Mouse (Mus musculus) CH12.LX (cell line): Measurements from ENCODE around the gene Atxn2l.

Experiments
- BHLHE40 ChIP-seq: IDR thresholded peaks from 2 replicates; pipeline ENCODE4 v1.6.1; 2011; ENCODE audit warnings: mild to moderate bottlenecking, low read depth, low read length, improper control_type of control experiment
- CTCF ChIP-seq, 2 experiments: IDR thresholded peaks in 1 of 2; conservative IDR thresholded peaks in 1 of 2; 2 replicates each; pipeline ENCODE4 v1.5.1; 2011 to 2012; ENCODE audit warnings: low read depth in 2 of 2, low read length in 2 of 2, improper control_type of control experiment in 1 of 2, inconsistent platforms in 1 of 2, mild to moderate bottlenecking in 1 of 2, moderate library complexity in 1 of 2
- MEF2A ChIP-seq: IDR thresholded peaks from 2 replicates; pipeline ENCODE4 v1.6.1; 2014; ENCODE audit warnings: low read depth, mild to moderate bottlenecking, inconsistent platforms, low read length, improper control_type of control experiment, borderline replicate concordance
- POLR2AphosphoS2 ChIP-seq: IDR thresholded peaks from 2 replicates; pipeline ENCODE4 v1.6.1; 2011; ENCODE audit warnings: low read depth, low read length, improper control_type of control experiment

DNA sequence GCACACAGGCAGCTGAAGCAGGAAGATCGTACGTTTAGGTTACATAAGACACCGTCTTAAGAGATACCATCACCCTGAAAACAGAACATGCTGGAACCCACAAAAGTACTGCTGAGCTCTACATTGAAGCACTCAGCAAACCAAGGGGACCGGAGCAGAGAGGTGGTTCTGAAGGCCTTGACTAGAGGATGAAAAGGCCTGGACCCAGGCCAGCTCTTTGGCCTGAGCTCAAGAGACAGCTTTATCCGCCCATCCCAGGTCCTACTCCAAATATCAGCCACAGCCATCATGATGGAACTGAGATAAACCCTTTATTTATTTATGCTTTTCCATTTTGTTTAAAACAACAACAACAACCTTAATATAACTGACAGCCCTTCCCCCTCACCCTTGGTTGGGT lies 36.5 kb downstream of the Atxn2l start:
- no peak for TF ChIP-seq BHLHE40
- no peak for TF ChIP-seq MEF2A
- no peak for TF ChIP-seq POLR2AphosphoS2
- TF ChIP-seq CTCF (conservative IDR thresholded peaks at IDR 0.05 in 1 of 2, IDR thresholded peaks at IDR 0.05 in 1 of 2; ENCODE audit: low read depth in 2 of 2, low read length in 2 of 2): no peak
